Mouse (Mus musculus) hindbrain, embryonic 16.5 days (tissue): ENCODE data around the gene Smox. TPM values are rescaled to one million over a fixed set of nuclear protein-coding genes. Genes with fewer than 3 reads are reported as not detected.

Experiments
- ATAC-seq: fragments of 200-750 bp; cut with Nextera tagmentation; 2 replicates; pipeline ENCODE4 v1.8.0; 2017; ENCODE audit warnings: moderate TSS enrichment, moderate library complexity
- H3K27ac ChIP-seq: fragments of 300-500 bp; sonication (generic); 2 replicates; pipeline ENCODE4 v1.5.1; 2014; ENCODE audit warnings: low read depth, mild to moderate bottlenecking, control low read depth, low read length, moderate library complexity
- H3K27me3 ChIP-seq: fragments of 300-500 bp; sonication (generic); replicated peaks from 2 replicates; pipeline ENCODE4 v1.6.1; 2014; ENCODE audit warnings: low read length; ENCODE audit not compliant: control insufficient read depth, insufficient read depth
- H3K36me3 ChIP-seq: fragments of 300-500 bp; sonication (generic); 2 replicates; pipeline ENCODE4 v1.6.1; 2014; ENCODE audit warnings: mild to moderate bottlenecking, low read length, moderate library complexity, mixed read lengths; ENCODE audit not compliant: control insufficient read depth, insufficient read depth
- H3K4me1 ChIP-seq: fragments of 300-500 bp; sonication (generic); 2 replicates; pipeline ENCODE4 v1.6.1; 2014; ENCODE audit warnings: low read depth, low read length; ENCODE audit not compliant: control insufficient read depth, insufficient read depth
- H3K4me2 ChIP-seq: fragments of 300-500 bp; sonication (generic); 2 replicates; pipeline ENCODE4 v1.6.1; 2014; ENCODE audit warnings: mild to moderate bottlenecking, low read length, control low read depth, moderate library complexity
- H3K4me3 ChIP-seq: fragments of 300-500 bp; sonication (generic); 2 replicates; pipeline ENCODE4 v1.5.1; 2014; ENCODE audit warnings: mild to moderate bottlenecking, low read length, control low read depth, moderate library complexity
- H3K9ac ChIP-seq: fragments of 300-500 bp; sonication (generic); 2 replicates; pipeline ENCODE4 v1.6.1; 2014; ENCODE audit warnings: low read depth, mild to moderate bottlenecking, control low read depth, low read length, moderate library complexity
- H3K9me3 ChIP-seq: fragments of 300-500 bp; sonication (generic); 2 replicates; pipeline ENCODE4 v1.6.1; 2014; ENCODE audit warnings: mild to moderate bottlenecking, low read length, moderate library complexity; ENCODE audit not compliant: control insufficient read depth
- WGBS: fragments of 180-500 bp; shearing (Covaris S2); extraction: QIAGEN DNeasy Blood & Tissue Kit; methylation state at CpG from one replicate; pipeline ENCODE4 v1.1.7; 2014; 5-methylcytosine and 5-hydroxymethylcytosine counted together
- polyA plus RNA-seq: library from polyadenylated mRNA; unstranded; fragments of >200 nt; fragmentation: Nextera tagmentation; extraction: Ambion mirVana; gene quantifications from 2 replicates; pipeline ENCODE4 v1.2.1, GENCODE M21; 2015

Smox gene
- polyA plus RNA-seq, 1 experiment from 2014 or later = 70.9 TPM

- no peak overlapping the region for H3K9ac ChIP-seq
- no peak overlapping the region for H3K27ac ChIP-seq
- H3K4me2 ChIP-seq = no peak overlapping the region
- no peaks in the 10 kb centered on the region for H3K27me3 ChIP-seq
- H3K4me3 ChIP-seq = no peak overlapping the region
- WGBS = 89% methylated on average over 4 of the region's 4 CpGs
- no peak for ATAC-seq
- H3K36me3 ChIP-seq = 0 out of 2 replicates have a peak, but pooled peaks cover 3% of the 10 kb centered on the region
- no peaks in the 10 kb centered on the region for H3K9me3 ChIP-seq
- H3K4me1 ChIP-seq = peaks cover 17% of the 10 kb centered on the region
These were observed 22.8 kb downstream of the Smox start for GRCm38 (mm10) chr2:131514055-131514621.

- no peaks in the 10 kb centered on the region for H3K9me3 ChIP-seq
- H3K9ac ChIP-seq = no peak overlapping the region
- 93% methylated on average over 4 of the region's 4 CpGs for WGBS
- H3K4me2 ChIP-seq = no peak overlapping the region
- H3K27ac ChIP-seq = no peak overlapping the region
- H3K36me3 ChIP-seq = peaks cover 11% of the 10 kb centered on the region
- H3K4me3 ChIP-seq = no peak overlapping the region
- H3K4me1 ChIP-seq = peaks cover 5% of the 10 kb centered on the region; the same call in 1 of the 2 replicates
- no peaks in the 10 kb centered on the region for H3K27me3 ChIP-seq
- no peak for ATAC-seq
These were observed 26.3 kb downstream of the Smox start for GRCm38 (mm10) chr2:131517550-131517949.

- H3K9me3 ChIP-seq = no peaks in the 10 kb centered on the region
- no peaks in the 10 kb centered on the region for H3K27me3 ChIP-seq
- no peak overlapping the region for H3K4me3 ChIP-seq
- H3K27ac ChIP-seq = no peak overlapping the region
- 63% methylated on average over 3 of the region's 3 CpGs for WGBS
- H3K4me2 ChIP-seq = no peak overlapping the region
- peaks cover under 1% of the 10 kb centered on the region; the same call in 1 of the 2 replicates for H3K4me1 ChIP-seq
- ATAC-seq = no peak
- H3K36me3 ChIP-seq = peaks cover 11% of the 10 kb centered on the region
- no peak overlapping the region for H3K9ac ChIP-seq
These were observed 27.5 kb downstream of the Smox start for GRCm38 (mm10) chr2:131518790-131519189.

GRCm38 (mm10) chr2:131520743-131521142 is 29.4 kb downstream of the Smox start:
- Histone ChIP-seq H3K9me3 (no peaks in the 10 kb centered on the region), H3K4me3 (no peak overlapping the region), H3K4me1 (no peaks in the 10 kb centered on the region), H3K4me2 (no peak overlapping the region), H3K36me3 (peaks cover 14% of the 10 kb centered on the region), H3K27ac (no peak overlapping the region), H3K9ac (no peak overlapping the region), H3K27me3 (no peaks in the 10 kb centered on the region)
- ATAC-seq = no peak
- WGBS = 93% methylated on average over 19 of the region's 19 CpGs

GRCm38 (mm10) chr2:131527061-131527460 is 35.8 kb downstream of the Smox start:
- no peaks in the 10 kb centered on the region for H3K9me3 ChIP-seq
- no peak overlapping the region for H3K9ac ChIP-seq
- no peaks in the 10 kb centered on the region for H3K27me3 ChIP-seq
- no peak overlapping the region for H3K4me3 ChIP-seq
- no peak for ATAC-seq
- no peaks in the 10 kb centered on the region for H3K4me1 ChIP-seq
- H3K27ac ChIP-seq = no peak overlapping the region
- 47% methylated on average over 3 of the region's 3 CpGs for WGBS
- peaks cover 3% of the 10 kb centered on the region; the same call in 1 of the 2 replicates for H3K36me3 ChIP-seq
- H3K4me2 ChIP-seq = no peak overlapping the region

GRCm38 (mm10) chr2:131529898-131530622 is 38.8 kb downstream of the Smox start:
- peak; percentile 60 for ATAC-seq

GRCm38 (mm10) chr2:131530623-131531008 is 39.3 kb downstream of the Smox start:
- Histone ChIP-seq H3K9me3 (no peaks in the 10 kb centered on the region), H3K27me3 (no peaks in the 10 kb centered on the region), H3K27ac (no peak overlapping the region), H3K36me3 (no peaks in the 10 kb centered on the region), H3K4me3 (no peak overlapping the region), H3K4me2 (no peak overlapping the region), H3K9ac (no peak overlapping the region), H3K4me1 (no peaks in the 10 kb centered on the region)
- ATAC-seq = peak; percentile 31; the same call in 1 of the 2 replicates
- WGBS = 22% methylated on average over 9 of the region's 9 CpGs

More at GRCm38 (mm10) chr2:131529898-131530622, 38.8 kb downstream of the Smox start:
- 0 out of 2 replicates have a peak, but pooled peaks cover under 1% of the 10 kb centered on the region for H3K36me3 ChIP-seq
- H3K9me3 ChIP-seq = no peaks in the 10 kb centered on the region
- no peaks in the 10 kb centered on the region for H3K27me3 ChIP-seq
- no peak overlapping the region for H3K4me2 ChIP-seq
- 36% methylated on average over 11 of the region's 11 CpGs for WGBS
- no peak overlapping the region for H3K27ac ChIP-seq
- H3K4me1 ChIP-seq = no peaks in the 10 kb centered on the region
- no peak overlapping the region for H3K4me3 ChIP-seq
- no peak overlapping the region for H3K9ac ChIP-seq

- Histone ChIP-seq H3K27me3 (no peaks in the 10 kb centered on the region), H3K36me3 (no peaks in the 10 kb centered on the region), H3K4me2 (no peak overlapping the region), H3K9ac (no peak overlapping the region), H3K27ac (no peak overlapping the region), H3K9me3 (no peaks in the 10 kb centered on the region), H3K4me3 (no peak overlapping the region), H3K4me1 (no peaks in the 10 kb centered on the region)
- WGBS = 87% methylated on average over 7 of the region's 7 CpGs
- ATAC-seq = no peak
These were observed 40.0 kb downstream of the Smox start for GRCm38 (mm10) chr2:131531271-131531670.

- WGBS = 92% methylated on average over 5 of the region's 5 CpGs
- no peak overlapping the region for H3K4me2 ChIP-seq
- no peak for ATAC-seq
- no peak overlapping the region for H3K9ac ChIP-seq
- H3K36me3 ChIP-seq = no peaks in the 10 kb centered on the region
- no peaks in the 10 kb centered on the region for H3K4me1 ChIP-seq
- no peaks in the 10 kb centered on the region for H3K27me3 ChIP-seq
- H3K9me3 ChIP-seq = no peaks in the 10 kb centered on the region
- H3K4me3 ChIP-seq = no peak overlapping the region
- no peak overlapping the region for H3K27ac ChIP-seq
These were observed 43.9 kb downstream of the Smox start for GRCm38 (mm10) chr2:131535168-131535567.
